Mouse (Mus musculus): ENCODE data around the gene Lrig3. TPM values are rescaled to one million over a fixed set of nuclear protein-coding genes. Genes with fewer than 3 reads are reported as not detected.
A peak's percentile ranks its signal among the peaks of the same experiment; 100 is the strongest.

Lrig3 gene
- polyA plus RNA-seq (2015; fragmentation: Nextera tagmentation; extraction: Ambion mirVana), result 19.4 and 21.5 TPM in 2 replicates

DNA sequence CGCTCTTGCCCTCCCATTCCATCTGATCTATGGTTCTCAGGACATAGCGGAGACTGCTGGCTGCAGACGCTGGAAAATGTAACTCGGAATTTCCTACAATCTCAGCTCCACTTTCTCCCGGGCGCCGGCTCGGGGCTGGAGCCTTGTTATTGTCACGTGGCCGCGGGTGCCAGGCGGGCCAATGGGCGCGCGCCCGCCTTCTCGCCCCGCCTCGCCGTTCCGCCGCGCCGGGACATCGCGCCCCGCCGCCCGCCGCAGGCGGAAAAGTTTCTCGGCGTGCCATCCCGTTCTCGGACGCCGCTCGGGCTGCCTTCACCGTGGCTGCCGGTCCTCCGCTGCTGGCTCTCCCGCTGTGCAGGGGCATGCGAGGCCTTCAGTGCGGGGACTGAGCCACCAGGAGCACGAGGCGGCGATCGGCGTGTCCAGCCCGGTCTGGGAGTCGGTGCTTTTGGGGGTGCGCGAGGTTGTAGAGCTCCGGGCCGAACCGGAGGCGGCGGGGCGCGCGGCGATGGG lies at the start of gene Lrig3:
Lrig3 (plus strand) TSS at position 201 of the 513 bp plus-strand sequence.
- H3K9me3 ChIP-seq, result no peaks in the 10 kb centered on the region

DNA sequence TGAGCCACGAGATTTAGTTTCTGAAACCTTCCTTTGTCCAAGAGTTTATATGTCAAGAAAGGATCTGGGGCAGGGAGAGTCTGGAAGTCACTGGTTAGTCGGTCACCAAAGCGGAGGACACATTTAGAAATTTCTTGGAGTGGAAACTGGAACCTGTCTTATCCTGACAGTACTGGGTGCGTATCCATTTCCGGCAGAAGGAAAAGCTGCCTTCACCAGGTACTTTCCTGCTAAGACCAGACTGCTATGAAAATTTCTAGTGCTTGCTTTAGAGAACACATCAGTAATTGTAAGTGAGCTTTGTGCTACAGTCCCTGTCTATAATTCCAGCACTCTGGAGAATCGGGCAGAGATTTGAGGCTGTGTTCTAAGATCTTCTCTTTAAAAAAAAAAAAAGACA lies 49.2 kb upstream of the Lrig3 start:
- Histone ChIP-seq H3K4me3 (replicated peaks) (no peak overlapping the region), H3K36me3 (no peaks in the 10 kb centered on the region), H3K4me1 (peaks cover 4% of the 10 kb centered on the region; the same call in 1 of the 2 replicates), H3K27me3 (replicated peaks) (no peaks in the 10 kb centered on the region), H3K4me2 (no peak overlapping the region), H3K9ac (no peak overlapping the region), H3K27ac (no peak overlapping the region), H3K9me3 (no peaks in the 10 kb centered on the region)
- no peak for ATAC-seq (ENCODE audit: insufficient read depth, low FRiP score, low read depth)
- 33% methylated on average over 6 of the region's 6 CpGs for WGBS

More for the DNA sequence above, at the start of gene Lrig3:
- H3K36me3 ChIP-seq, result no peaks in the 10 kb centered on the region
- H3K4me2 ChIP-seq, result peak within 1 kb of the TSS; percentile 72
- H3K4me1 ChIP-seq, result peaks cover 3% of the 10 kb centered on the region; the same call in 1 of the 2 replicates
- ATAC-seq (ENCODE audit: insufficient read depth, low FRiP score, low read depth), result peak; percentile 73
- no peaks in the 10 kb centered on the region for H3K27me3 ChIP-seq (replicated peaks)
- under 1% methylated on average over 56 of the region's 62 CpGs for WGBS
- H3K4me3 ChIP-seq (replicated peaks), result peak within 1 kb of the TSS; percentile 89
- peak within 1 kb of the TSS; percentile 95 for H3K27ac ChIP-seq
- H3K9ac ChIP-seq, result peak within 1 kb of the TSS; percentile 92

DNA sequence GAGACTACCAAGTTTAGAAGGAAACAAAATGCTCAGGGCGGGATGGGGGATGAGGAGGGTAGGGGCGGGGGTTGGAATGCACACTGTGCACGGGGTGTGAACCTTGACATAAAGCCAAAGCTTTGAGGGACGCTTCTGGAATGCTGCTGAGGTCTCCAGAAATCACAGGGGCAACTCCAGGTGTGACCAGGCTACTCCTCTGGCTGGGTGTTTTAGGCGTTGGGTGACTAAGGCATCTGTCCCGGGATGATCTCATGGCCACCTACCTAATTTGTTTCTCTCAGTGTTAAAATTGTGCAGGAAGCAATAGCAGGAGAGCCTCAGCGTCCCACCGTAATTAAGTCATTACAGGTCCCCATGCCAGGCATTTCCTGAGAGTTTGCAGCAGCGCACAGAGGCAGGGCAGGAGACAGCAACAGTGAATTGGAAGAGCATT lies 48.5 kb upstream of the Lrig3 start:
- H3K4me2 ChIP-seq, result peak overlapping the region; percentile 39
- H3K9ac ChIP-seq, result no peak overlapping the region
- H3K4me3 ChIP-seq (replicated peaks), result no peak overlapping the region
- ATAC-seq (ENCODE audit: insufficient read depth, low FRiP score, low read depth), result no peak
- no peak overlapping the region for H3K27ac ChIP-seq
- no peaks in the 10 kb centered on the region for H3K27me3 ChIP-seq (replicated peaks)
- no peaks in the 10 kb centered on the region for H3K36me3 ChIP-seq
- WGBS, result 5% methylated on average over 9 of the region's 9 CpGs
- peaks cover 4% of the 10 kb centered on the region; the same call in 1 of the 2 replicates for H3K4me1 ChIP-seq
- no peaks in the 10 kb centered on the region for H3K9me3 ChIP-seq

DNA sequence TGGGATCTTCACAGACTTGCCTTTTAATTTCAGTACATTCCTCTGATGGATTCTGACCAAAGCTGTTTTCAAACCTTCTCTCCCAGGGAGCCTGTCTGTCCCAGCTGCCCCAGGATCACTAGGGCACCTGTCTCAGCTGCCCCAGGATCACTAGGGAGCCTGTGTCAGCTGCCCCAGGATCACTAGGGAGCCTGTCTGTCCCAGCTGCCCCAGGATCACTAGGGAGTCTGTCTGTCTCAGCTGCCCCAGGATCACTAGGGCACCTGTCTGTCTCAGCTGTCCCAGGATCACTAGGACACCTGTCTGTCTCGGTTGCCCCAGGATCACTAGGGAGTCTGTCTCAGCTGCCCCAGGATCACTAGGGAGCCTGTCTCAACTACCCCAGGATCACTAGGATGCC lies 47.0 kb upstream of the Lrig3 start:
- Histone ChIP-seq H3K4me3 (replicated peaks) (no peak overlapping the region), H3K9me3 (no peaks in the 10 kb centered on the region), H3K27me3 (replicated peaks) (no peaks in the 10 kb centered on the region), H3K27ac (no peak overlapping the region), H3K4me1 (peaks cover 4% of the 10 kb centered on the region; the same call in 1 of the 2 replicates), H3K36me3 (no peaks in the 10 kb centered on the region), H3K4me2 (no peak overlapping the region), H3K9ac (no peak overlapping the region)
- WGBS, result 71% methylated on average over 1 of the region's 1 CpGs
- no peak for ATAC-seq (ENCODE audit: insufficient read depth, low FRiP score, low read depth)

DNA sequence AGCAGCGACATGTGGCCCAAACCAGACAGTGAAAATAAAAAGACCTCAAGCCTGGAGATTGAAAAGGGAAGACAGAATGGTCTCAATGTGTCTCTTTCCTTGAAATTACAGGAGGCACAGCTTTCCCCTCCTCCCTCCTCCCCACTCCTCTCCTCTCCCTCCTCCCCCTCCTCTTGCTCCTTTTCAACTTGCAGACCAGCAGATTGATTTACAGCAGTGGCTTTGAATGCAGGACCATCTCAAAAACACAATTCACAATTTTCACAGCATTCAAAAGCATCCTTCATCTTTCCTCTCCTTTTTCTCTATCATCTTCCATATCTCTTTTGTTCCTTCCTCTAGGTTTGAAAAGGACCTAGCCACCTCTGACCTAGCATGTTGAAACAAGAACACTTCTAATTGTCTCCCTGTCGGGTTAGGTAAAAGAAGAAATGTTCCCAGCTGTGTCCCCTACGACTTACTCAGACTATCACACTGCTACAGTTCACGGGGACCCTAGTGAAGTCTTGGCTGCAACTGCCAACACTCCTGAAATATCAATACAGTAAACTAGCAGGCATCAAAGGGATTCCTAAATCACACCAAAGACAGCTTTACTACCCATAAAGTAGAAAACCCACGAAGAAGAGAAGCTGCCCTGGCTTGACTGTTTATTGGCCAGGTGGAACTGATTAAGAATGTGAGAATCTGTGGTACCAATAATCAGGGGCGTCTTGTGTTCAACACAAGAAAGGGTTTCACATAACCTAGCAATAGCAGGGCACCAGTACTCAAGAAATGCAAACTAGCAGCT lies 44.1 kb upstream of the Lrig3 start:
- peaks cover 4% of the 10 kb centered on the region; the same call in 1 of the 2 replicates for H3K4me1 ChIP-seq
- no peak overlapping the region for H3K4me2 ChIP-seq
- no peaks in the 10 kb centered on the region for H3K9me3 ChIP-seq
- H3K27ac ChIP-seq, result no peak overlapping the region
- H3K4me3 ChIP-seq (replicated peaks), result no peak overlapping the region
- H3K27me3 ChIP-seq (replicated peaks), result no peaks in the 10 kb centered on the region
- H3K36me3 ChIP-seq, result no peaks in the 10 kb centered on the region
- WGBS, result 33% methylated on average over 6 of the region's 6 CpGs
- no peak overlapping the region for H3K9ac ChIP-seq
- no peak for ATAC-seq (ENCODE audit: insufficient read depth, low FRiP score, low read depth)

DNA sequence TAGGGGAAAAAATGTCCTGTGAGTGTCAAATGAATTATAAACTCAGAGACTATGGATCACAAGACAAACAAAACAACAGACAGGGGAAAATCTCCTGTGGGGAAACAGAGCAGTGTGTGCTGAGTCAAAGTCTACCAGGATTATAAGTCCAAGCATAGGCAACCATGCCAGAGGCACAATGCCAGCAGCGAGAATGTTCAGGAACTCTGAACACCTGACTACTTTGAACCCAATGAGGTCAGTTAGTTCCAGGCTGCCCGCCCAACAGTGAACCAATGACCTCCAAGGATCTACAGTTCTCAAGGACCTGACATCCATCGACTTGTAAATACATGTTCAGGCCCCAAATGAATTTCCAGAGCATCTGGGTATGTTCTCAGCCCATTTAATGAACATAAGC lies 36.0 kb upstream of the Lrig3 start:
- Histone ChIP-seq H3K4me2 (no peak overlapping the region), H3K27me3 (replicated peaks) (no peaks in the 10 kb centered on the region), H3K9me3 (no peaks in the 10 kb centered on the region), H3K27ac (no peak overlapping the region), H3K4me3 (replicated peaks) (no peak overlapping the region), H3K9ac (no peak overlapping the region), H3K4me1 (no peaks in the 10 kb centered on the region), H3K36me3 (no peaks in the 10 kb centered on the region)
- 85% methylated on average over 3 of the region's 3 CpGs for WGBS
- no peak for ATAC-seq (ENCODE audit: insufficient read depth, low FRiP score, low read depth)

DNA sequence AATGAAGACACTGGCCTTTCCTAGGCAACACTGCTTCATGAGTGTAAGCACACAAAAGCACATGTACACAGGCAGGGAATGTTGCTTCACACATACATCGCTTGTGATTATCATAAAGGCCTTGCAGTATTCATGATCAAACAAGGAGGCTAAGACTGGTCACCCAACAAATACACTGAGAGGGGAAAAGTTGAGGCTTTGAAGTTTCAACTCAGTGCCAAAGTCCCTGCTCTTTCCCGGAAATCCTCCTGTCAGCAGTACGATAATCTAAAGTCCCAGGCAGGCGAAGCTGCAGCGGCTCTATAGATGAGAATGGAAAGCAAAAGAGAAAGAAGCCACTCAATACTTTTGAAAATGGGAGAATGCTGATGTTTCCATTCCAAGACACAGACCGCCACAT lies 32.6 kb upstream of the Lrig3 start:
- Histone ChIP-seq H3K4me3 (replicated peaks) (no peak overlapping the region), H3K36me3 (no peaks in the 10 kb centered on the region), H3K4me2 (no peak overlapping the region), H3K9me3 (no peaks in the 10 kb centered on the region), H3K27me3 (replicated peaks) (no peaks in the 10 kb centered on the region), H3K4me1 (no peaks in the 10 kb centered on the region), H3K27ac (no peak overlapping the region), H3K9ac (no peak overlapping the region)
- 69% methylated on average over 6 of the region's 6 CpGs for WGBS
- no peak for ATAC-seq (ENCODE audit: insufficient read depth, low FRiP score, low read depth)

DNA sequence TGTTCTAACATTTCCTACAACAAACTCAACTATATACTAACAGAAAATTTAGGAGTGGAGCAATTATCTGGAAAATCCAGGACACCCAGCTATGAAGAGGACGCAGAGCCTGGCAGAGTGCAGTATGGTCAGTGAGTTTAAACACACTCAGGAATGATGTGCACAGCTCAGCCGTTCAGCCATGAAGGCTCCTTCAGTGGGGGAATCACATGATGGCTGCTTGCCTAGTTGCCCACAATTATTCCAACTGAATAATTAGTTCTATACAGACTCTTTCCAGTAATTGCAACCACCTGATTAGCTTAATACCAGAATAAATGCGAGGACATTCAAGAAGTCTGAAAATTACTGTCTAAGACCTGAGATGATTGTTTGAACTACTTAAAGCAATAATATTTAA lies 31.9 kb upstream of the Lrig3 start:
- Histone ChIP-seq H3K9me3 (no peaks in the 10 kb centered on the region), H3K4me3 (replicated peaks) (no peak overlapping the region), H3K4me1 (no peaks in the 10 kb centered on the region), H3K9ac (no peak overlapping the region), H3K36me3 (no peaks in the 10 kb centered on the region), H3K27ac (no peak overlapping the region), H3K27me3 (replicated peaks) (no peaks in the 10 kb centered on the region), H3K4me2 (no peak overlapping the region)
- 76% methylated on average over 3 of the region's 3 CpGs for WGBS
- ATAC-seq (ENCODE audit: insufficient read depth, low FRiP score, low read depth), result no peak

DNA sequence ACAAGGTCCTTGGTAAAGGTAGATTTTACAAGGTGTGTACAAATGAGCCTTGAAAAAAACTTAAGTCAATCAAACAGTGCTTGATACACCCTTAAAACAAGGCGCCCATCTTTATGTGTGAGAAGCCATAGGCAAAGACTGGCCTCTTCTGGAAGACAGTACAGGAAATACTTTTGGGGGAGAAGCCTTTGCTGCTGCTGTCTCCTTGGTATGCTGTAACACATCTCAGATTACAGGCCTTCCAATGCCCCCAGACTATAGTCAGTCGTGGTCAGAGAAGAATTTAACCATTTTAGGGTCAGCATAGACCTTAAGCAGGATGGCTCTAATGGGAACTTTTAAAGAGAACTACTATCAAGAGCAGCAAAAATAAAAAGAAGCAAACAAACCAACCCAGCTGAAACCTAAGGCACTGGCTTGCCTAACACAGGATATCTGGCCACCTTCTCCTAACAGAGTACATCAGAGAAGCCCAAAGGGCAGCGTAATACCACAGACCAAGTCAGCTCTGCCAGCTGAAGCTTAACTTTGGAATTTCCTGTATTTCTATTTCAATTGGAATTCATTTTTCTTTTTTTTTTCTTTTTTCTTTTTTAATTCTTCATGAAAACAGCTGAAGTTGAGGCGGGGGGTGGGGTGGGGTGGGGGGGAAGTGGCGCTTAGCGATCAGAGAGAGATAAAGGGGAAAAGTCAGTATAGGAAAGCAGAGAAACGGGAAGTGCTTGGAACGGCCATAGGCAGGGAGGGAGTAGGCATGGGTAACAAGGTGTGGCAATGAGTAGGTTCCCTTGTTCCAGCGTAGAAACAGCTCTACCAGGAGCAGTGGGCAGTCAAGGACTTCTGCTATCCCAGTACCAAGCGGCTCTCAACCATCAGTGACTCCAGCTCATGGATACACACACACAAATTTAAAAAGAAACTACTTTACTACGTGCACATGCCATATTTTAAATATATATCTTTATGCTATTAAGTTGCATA lies 28.2 kb upstream of the Lrig3 start:
- 39% methylated on average over 11 of the region's 11 CpGs for WGBS
- ATAC-seq (ENCODE audit: insufficient read depth, low FRiP score, low read depth), result peak; percentile 59; the same call in 1 of the 2 replicates

DNA sequence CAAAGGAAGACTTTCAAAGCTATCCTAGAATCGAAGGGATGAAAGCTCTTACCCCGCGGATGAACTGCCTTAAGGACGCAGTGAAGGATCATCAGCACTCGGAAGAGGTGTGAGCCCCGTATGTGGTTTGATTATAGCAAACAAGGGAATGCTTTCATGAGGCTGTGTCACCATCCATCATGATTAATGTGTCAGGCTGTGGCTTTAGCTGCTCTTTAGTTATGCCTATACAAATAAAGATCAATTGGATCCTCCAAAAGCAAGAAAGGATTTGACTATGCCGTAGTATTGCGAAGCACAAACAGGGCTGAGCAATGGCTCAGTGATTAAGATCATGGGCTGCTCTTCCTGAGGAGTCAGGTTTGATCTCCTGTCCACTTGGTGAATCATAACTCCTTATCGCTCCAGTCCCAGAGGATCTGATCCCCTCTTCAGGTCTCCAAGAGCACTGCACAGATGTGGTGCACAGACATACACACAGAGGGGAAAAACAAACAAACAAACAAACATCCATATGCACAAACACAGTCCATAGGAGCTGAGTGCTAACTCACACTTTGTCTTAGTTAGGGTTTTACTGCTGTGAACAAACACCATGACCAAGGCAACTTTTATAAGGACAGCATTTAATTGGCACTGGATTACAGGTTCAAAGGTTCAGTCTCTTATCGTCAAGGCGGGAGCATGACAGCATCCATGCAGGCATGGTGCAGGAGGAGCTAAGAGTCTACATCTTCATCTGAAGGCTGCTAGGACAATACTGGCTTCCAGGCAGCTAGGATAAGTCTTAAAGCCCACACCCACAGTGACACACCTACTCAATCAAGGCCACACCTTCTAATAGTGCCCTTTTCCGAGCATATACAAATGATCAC lies 27.2 kb upstream of the Lrig3 start:
- no peaks in the 10 kb centered on the region for H3K36me3 ChIP-seq
- no peak overlapping the region for H3K27ac ChIP-seq
- no peak overlapping the region for H3K4me3 ChIP-seq (replicated peaks)
- H3K4me2 ChIP-seq, result peak overlapping the region; percentile 16; the same call in 1 of the 2 replicates
- no peak for ATAC-seq (ENCODE audit: insufficient read depth, low FRiP score, low read depth)
- no peaks in the 10 kb centered on the region for H3K27me3 ChIP-seq (replicated peaks)
- no peaks in the 10 kb centered on the region for H3K4me1 ChIP-seq
- H3K9ac ChIP-seq, result no peak overlapping the region
- 45% methylated on average over 12 of the region's 12 CpGs for WGBS
- no peaks in the 10 kb centered on the region for H3K9me3 ChIP-seq

More for the DNA sequence above, 28.2 kb upstream of the Lrig3 start:
- H3K27ac ChIP-seq, result no peak overlapping the region
- H3K4me3 ChIP-seq (replicated peaks), result no peak overlapping the region
- peak overlapping the region; percentile 16; the same call in 1 of the 2 replicates for H3K4me2 ChIP-seq
- H3K9me3 ChIP-seq, result no peaks in the 10 kb centered on the region
- H3K9ac ChIP-seq, result no peak overlapping the region
- H3K27me3 ChIP-seq (replicated peaks), result no peaks in the 10 kb centered on the region
- no peaks in the 10 kb centered on the region for H3K36me3 ChIP-seq
- H3K4me1 ChIP-seq, result no peaks in the 10 kb centered on the region
